Mouse (Mus musculus) liver, adult 2 months (tissue): ENCODE results near the gene Gna13.

Source experiments
- CTCF ChIP-seq: fragments of 200-500 bp; IDR thresholded peaks from 2 replicates; pipeline ENCODE4 v1.5.1; 2011; ENCODE audit warnings: low read depth, low read length, control low read depth
- POLR2A ChIP-seq: fragments of 200-500 bp; IDR thresholded peaks from 2 replicates; pipeline ENCODE4 v1.6.1; 2011; ENCODE audit warnings: low read length, control low read depth; ENCODE audit not compliant: insufficient read depth; ENCODE audit errors: extremely low read depth

GRCm38 (mm10) chr11:109375412-109375811, 12.8 kb downstream of the Gna13 start:
- TF ChIP-seq CTCF (no peak), POLR2A (no peak)
